Mouse (Mus musculus): Measurements from ENCODE around the gene Depdc5. TPM values are rescaled to one million over a fixed set of nuclear protein-coding genes. Genes with fewer than 3 reads are reported as not detected.
"Not testable (repeated sequence)": the region's sequence is repeated elsewhere in the genome, so short reads cannot be mapped to it uniquely, and the experiment has no call there.

Depdc5 gene
- polyA plus RNA-seq, 1 experiment from 2014 or later: 18.3 TPM

DNA sequence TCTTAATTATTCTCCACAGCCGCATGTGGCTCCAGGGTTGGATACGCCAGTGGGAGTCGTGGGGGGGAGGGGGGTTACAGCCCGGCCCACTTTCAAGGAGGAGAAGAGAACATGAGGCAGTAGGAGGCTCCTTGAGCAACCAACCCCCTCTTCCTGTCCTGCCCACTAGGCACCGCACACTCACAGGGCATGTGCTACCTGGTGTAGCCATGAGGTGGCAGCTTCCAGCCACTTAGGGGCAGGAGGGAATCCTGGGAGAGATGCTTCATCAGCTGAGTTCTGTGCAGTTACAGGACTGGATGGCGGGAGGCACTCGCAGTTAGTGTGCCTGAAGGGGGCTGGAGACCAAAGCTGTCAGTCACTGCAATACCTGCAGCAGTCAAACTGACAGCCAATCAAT, 170.6 kb downstream of the Depdc5 start:
- Histone ChIP-seq H3K9ac (ENCODE audit: low read depth, low read length) (no peak overlapping the region), H3K27ac (replicated peaks; ENCODE audit: low read depth, low read length) (no peak overlapping the region), H3K4me1 (ENCODE audit: control insufficient read depth, insufficient read depth, low read length) (no peaks in the 10 kb centered on the region), H3K36me3 (ENCODE audit: control insufficient read depth, insufficient read depth, low read length) (no peaks in the 10 kb centered on the region), H3K4me2 (ENCODE audit: low read depth, low read length) (no peak overlapping the region), H3K9me3 (ENCODE audit: control insufficient read depth, low read length) (no peaks in the 10 kb centered on the region), H3K27me3 (replicated peaks; ENCODE audit: control insufficient read depth, insufficient read depth, low read length) (no peaks in the 10 kb centered on the region), H3K4me3 (ENCODE audit: low read depth, low read length) (no peak overlapping the region)
- ATAC-seq (ENCODE audit: low read depth): no peak
- no peak for DNase-seq (ENCODE audit: low spot score)
- 21% methylated on average over 7 of the region's 7 CpGs for WGBS

DNA sequence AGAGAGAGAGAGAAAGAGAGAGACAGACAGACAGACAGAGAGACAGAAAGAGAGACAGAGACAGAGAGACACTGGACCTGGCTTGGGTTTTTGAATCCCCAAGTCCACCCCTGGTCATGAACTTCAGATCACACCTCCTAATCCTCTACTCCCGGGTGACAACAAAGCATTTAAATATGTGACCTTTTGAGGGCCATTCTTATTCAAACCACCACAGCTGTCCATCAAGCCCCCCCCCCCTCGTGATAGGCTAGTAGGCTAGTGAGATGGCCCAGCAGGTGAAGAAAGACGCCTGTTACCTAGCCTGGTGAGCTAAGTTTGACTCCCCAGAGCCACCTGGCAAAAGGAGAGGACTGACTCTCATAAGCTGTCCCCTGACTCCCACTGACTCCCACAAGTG, 171.4 kb downstream of the Depdc5 start:
- no peak for DNase-seq (ENCODE audit: low spot score)
- H3K4me1 ChIP-seq (ENCODE audit: control insufficient read depth, insufficient read depth, low read length): peaks cover 3% of the 10 kb centered on the region; the same call in 1 of the 2 replicates
- H3K9ac ChIP-seq (ENCODE audit: low read depth, low read length): no peak overlapping the region
- H3K36me3 ChIP-seq (ENCODE audit: control insufficient read depth, insufficient read depth, low read length): no peaks in the 10 kb centered on the region
- H3K27ac ChIP-seq (replicated peaks; ENCODE audit: low read depth, low read length): no peak overlapping the region
- no peaks in the 10 kb centered on the region for H3K27me3 ChIP-seq (replicated peaks; ENCODE audit: control insufficient read depth, insufficient read depth, low read length)
- WGBS: 39% methylated on average over 3 of the region's 3 CpGs
- ATAC-seq (ENCODE audit: low read depth): no peak
- no peak overlapping the region for H3K4me2 ChIP-seq (ENCODE audit: low read depth, low read length)
- no peak overlapping the region for H3K4me3 ChIP-seq (ENCODE audit: low read depth, low read length)
- no peaks in the 10 kb centered on the region for H3K9me3 ChIP-seq (ENCODE audit: control insufficient read depth, low read length)

DNA sequence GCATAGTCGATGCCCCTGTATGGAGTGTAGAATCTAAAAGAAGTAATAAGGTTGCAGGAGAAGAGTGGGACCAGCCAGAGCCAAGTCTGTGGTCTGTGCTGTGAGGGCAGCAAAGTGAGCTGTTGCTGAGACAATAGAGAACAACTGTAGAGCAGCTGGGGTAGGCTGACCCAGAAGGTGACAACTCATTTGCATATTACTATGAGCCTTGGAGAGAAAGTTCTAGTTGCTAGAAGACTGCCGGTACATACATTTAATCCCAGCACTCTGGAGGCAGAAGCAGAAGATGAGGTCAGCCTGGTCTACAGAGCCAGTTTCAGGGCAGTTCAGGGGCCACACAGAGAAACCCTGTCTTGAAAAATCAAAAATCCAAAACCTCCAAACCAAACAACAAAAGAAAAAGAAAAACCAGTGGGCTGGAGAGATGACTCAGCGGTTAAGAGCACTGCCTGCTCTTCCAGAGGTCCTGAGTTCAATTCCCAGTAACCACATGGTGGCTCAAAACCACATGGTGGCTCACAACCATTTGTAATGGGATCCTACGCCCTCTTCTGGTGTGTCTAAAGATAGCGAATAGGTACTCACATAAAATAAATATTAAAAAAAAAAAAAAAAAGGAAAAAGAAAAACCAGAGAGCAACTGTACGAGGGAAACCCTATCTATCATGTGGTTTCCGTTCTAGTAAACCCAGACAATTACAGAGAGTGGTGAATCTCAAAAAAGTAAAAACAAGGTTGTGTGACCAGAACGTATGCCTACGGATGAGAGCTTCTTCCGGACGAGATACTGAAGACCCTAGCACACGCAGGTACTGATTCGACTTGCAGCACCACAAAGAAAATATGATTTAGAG, 175.4 kb downstream of the Depdc5 start:
- Histone ChIP-seq H3K4me1 (ENCODE audit: control insufficient read depth, insufficient read depth, low read length) (peaks cover 3% of the 10 kb centered on the region; the same call in 1 of the 2 replicates), H3K4me2 (ENCODE audit: low read depth, low read length) (peak overlapping the region; percentile 53), H3K27me3 (replicated peaks; ENCODE audit: control insufficient read depth, insufficient read depth, low read length) (no peaks in the 10 kb centered on the region), H3K27ac (replicated peaks; ENCODE audit: low read depth, low read length) (no peak overlapping the region), H3K9me3 (ENCODE audit: control insufficient read depth, low read length) (no peaks in the 10 kb centered on the region), H3K36me3 (ENCODE audit: control insufficient read depth, insufficient read depth, low read length) (no peaks in the 10 kb centered on the region), H3K4me3 (ENCODE audit: low read depth, low read length) (0 out of 2 replicates have a peak overlapping the region, but pooled peaks have one; percentile 2), H3K9ac (ENCODE audit: low read depth, low read length) (no peak overlapping the region)
- DNase-seq (ENCODE audit: low spot score) (no peak), ATAC-seq (ENCODE audit: low read depth) (no peak)
- WGBS: 45% methylated on average over 13 of the region's 13 CpGs

DNA sequence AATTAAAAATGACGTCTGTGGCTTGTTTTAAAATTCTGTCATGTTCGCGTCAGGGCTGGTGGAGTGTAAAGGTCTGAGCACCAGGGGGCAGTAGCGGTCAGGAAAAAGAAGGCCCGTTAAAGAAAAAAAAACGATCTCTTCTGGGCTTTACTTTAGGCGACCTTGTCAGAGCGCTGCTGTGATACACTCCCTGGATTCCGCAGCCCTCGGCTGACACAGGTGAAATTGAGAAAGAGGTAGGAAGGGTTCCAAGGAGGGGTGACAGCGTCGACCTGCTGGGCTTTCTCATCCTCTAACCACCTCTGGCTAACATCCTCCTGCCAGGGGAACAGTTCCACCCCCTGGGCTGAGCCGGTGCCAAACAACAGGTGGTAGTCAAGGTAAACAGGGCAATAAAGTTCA, 176.0 kb downstream of the Depdc5 start:
- H3K27ac ChIP-seq (replicated peaks; ENCODE audit: low read depth, low read length): no peak overlapping the region
- peak overlapping the region; percentile 37; the same call in 1 of the 2 replicates for H3K9ac ChIP-seq (ENCODE audit: low read depth, low read length)
- 0 out of 2 replicates have a peak overlapping the region, but pooled peaks have one; percentile 2 for H3K4me3 ChIP-seq (ENCODE audit: low read depth, low read length)
- H3K27me3 ChIP-seq (replicated peaks; ENCODE audit: control insufficient read depth, insufficient read depth, low read length): no peaks in the 10 kb centered on the region
- H3K4me2 ChIP-seq (ENCODE audit: low read depth, low read length): peak overlapping the region; percentile 53
- no peaks in the 10 kb centered on the region for H3K36me3 ChIP-seq (ENCODE audit: control insufficient read depth, insufficient read depth, low read length)
- peak; percentile 73 for DNase-seq (ENCODE audit: low spot score)
- peak; percentile 12; the same call in 1 of the 2 replicates for ATAC-seq (ENCODE audit: low read depth)
- H3K4me1 ChIP-seq (ENCODE audit: control insufficient read depth, insufficient read depth, low read length): peaks cover 3% of the 10 kb centered on the region; the same call in 1 of the 2 replicates
- 6% methylated on average over 13 of the region's 13 CpGs for WGBS
- no peaks in the 10 kb centered on the region for H3K9me3 ChIP-seq (ENCODE audit: control insufficient read depth, low read length)

DNA sequence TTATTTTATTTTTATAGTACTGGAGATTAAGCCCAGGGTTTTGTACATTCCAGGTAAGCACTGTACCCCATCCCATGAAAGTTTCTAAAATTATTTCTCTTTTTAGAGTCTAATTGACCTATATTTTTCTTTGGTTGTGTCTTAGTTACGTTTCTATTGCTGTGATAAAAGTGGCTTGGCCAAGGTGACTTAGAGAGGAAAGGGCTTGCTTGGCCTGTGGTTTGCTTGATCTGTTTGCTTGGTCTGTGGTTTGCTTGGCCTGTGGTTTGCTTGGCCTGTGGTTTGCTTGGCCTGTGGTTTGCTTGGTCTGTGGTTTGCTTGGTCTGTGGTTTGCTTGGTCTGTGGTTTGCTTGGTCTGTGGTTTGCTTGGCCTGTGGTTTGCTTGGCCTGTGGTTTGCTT, 177.2 kb downstream of the Depdc5 start:
- H3K36me3 ChIP-seq (ENCODE audit: control insufficient read depth, insufficient read depth, low read length); H3K4me3 ChIP-seq (ENCODE audit: low read depth, low read length); H3K9ac ChIP-seq (ENCODE audit: low read depth, low read length); H3K9me3 ChIP-seq (ENCODE audit: control insufficient read depth, low read length); H3K27ac ChIP-seq (replicated peaks; ENCODE audit: low read depth, low read length); DNase-seq (ENCODE audit: low spot score); H3K27me3 ChIP-seq (replicated peaks; ENCODE audit: control insufficient read depth, insufficient read depth, low read length); H3K4me1 ChIP-seq (ENCODE audit: control insufficient read depth, insufficient read depth, low read length); ATAC-seq (ENCODE audit: low read depth); H3K4me2 ChIP-seq (ENCODE audit: low read depth, low read length): not testable (repeated sequence)
- WGBS: 83% methylated on average over 1 of the region's 1 CpGs

DNA sequence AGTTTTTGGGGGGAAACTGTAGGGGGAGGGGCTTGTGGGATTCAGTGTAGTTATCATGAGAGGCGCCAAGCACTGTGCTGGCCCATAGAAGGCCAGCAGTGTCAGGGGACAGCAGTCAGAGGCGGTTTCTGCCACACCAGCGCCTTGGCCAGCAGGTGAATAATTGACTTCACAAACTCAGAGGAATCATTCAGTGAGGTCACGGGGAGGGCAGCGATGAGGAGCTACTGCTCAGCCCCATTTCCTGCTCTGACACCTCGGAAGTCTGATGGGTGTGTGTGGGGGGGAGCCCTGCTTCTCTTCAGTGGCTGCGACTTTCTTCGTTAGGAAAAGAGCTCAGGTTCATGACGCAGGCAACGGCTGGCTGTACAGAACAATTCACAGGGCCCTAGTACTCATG, 179.9 kb downstream of the Depdc5 start:
- ATAC-seq (ENCODE audit: low read depth): no peak
- Histone ChIP-seq H3K4me2 (ENCODE audit: low read depth, low read length) (no peak overlapping the region), H3K9me3 (ENCODE audit: control insufficient read depth, low read length) (no peaks in the 10 kb centered on the region), H3K9ac (ENCODE audit: low read depth, low read length) (no peak overlapping the region), H3K4me3 (ENCODE audit: low read depth, low read length) (no peak overlapping the region), H3K4me1 (ENCODE audit: control insufficient read depth, insufficient read depth, low read length) (peaks cover 3% of the 10 kb centered on the region; the same call in 1 of the 2 replicates), H3K27ac (replicated peaks; ENCODE audit: low read depth, low read length) (no peak overlapping the region), H3K36me3 (ENCODE audit: control insufficient read depth, insufficient read depth, low read length) (no peaks in the 10 kb centered on the region), H3K27me3 (replicated peaks; ENCODE audit: control insufficient read depth, insufficient read depth, low read length) (no peaks in the 10 kb centered on the region)
- no peak for DNase-seq (ENCODE audit: low spot score)
- WGBS: 74% methylated on average over 10 of the region's 10 CpGs

Other genes with a start within 250 kb of the Depdc5 start
- gene Pisd, start 78.1 kb upstream of the Depdc5 start, polyA plus RNA-seq (2014; fragmentation: Nextera tagmentation; extraction: Ambion mirVana): 52.5 and 57.7 TPM in 2 replicates
- not detected in 2 replicates for gene Gm20671, start 36.6 kb upstream of the Depdc5 start, polyA plus RNA-seq (2014; fragmentation: Nextera tagmentation; extraction: Ambion mirVana)
- gene Prr14l, start 9.4 kb upstream of the Depdc5 start, polyA plus RNA-seq (2014; fragmentation: Nextera tagmentation; extraction: Ambion mirVana): 11.6 and 14.0 TPM in 2 replicates
- 395 and 410 TPM in 2 replicates for gene Ywhah, start 155.1 kb downstream of the Depdc5 start, polyA plus RNA-seq (2014; fragmentation: Nextera tagmentation; extraction: Ambion mirVana)
- gene Slc5a1, start 240.5 kb downstream of the Depdc5 start, polyA plus RNA-seq (2014; fragmentation: Nextera tagmentation; extraction: Ambion mirVana): 0.30 and 0.89 TPM in 2 replicates

Measured in embryonic facial prominence, embryonic 14.5 days (tissue).